Mouse (Mus musculus): ENCODE measurements around the gene Glrx2.

Gene Glrx2

DNA sequence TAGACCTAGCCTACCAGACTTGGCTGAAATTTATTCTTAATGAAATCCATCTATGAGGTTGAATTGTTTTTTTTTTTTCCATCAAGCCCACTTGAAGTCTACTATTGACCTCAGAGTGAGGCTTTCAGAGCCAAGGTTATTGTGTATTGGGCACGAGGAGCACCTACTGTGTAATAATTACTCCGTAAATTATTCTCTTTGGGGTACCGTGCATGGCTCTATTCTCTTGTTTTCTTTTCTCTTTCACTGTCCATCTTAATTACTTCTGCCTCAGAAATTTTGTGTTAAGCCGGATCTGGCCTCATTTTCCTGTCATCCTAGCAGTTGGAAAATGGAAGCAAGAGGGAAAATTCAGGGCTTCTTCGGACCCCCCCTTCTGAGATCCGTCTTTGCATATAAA lies 26.0 kb downstream of the Glrx2 start:
- no peak for DNase-seq (ENCODE audit: extremely low read depth, low read depth)

- no peak for DNase-seq (ENCODE audit: extremely low read depth, low read depth)
These were observed 29.7 kb downstream of the Glrx2 start for GRCm38 (mm10) chr1:143745871-143746270.

- no peak for DNase-seq (ENCODE audit: extremely low read depth, low read depth)
These were observed 46.0 kb downstream of the Glrx2 start for GRCm38 (mm10) chr1:143762159-143762558.

DNA sequence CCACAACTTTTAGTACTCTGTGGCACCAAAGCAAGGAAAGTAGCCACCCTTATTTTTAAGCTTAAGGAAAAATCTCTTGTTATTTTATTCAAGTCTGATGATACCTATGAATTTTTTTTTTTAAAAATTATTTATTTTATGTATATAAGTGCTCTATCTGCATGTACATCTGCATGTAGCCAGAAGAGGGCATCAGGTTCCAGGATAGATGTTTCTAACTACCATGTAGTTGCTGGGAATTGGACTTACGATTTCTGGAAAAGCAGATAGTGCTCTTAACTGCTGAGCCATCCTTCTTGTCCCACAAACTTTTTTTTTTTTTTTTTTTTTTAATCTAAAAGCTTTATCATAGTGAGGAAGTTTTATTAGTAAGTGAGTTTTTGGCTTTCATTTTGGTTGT lies 48.3 kb downstream of the Glrx2 start:
- no peak for DNase-seq (ENCODE audit: extremely low read depth, low read depth)

GRCm38 (mm10) chr1:143765801-143766200 lies 49.7 kb downstream of the Glrx2 start:
- no peak for DNase-seq (ENCODE audit: extremely low read depth, low read depth)

DNA sequence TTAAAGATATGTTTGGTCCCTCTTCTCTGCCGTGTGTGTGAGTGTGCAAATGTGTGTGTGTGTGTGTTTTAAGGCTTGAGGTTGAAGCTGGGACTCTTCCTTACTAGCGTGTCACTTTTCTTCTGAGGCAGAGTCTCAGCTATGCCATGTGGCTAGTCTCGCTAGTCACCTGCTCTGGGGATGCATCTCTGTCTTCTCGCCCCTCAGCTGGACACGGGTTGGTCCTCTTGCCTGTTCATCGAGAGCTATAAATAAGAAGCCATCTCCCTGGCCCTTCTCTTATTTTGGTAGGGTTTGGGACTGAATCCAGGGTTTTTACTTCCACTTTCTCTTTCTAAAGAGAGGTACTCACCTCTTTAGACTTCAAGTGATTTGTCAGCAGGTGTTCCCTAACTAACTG lies 50.1 kb downstream of the Glrx2 start:
- no peak for DNase-seq (ENCODE audit: extremely low read depth, low read depth)

GRCm38 (mm10) chr1:143770444-143771109 lies 54.4 kb downstream of the Glrx2 start:
- DNase-seq (ENCODE audit: extremely low read depth, low read depth): no peak

- no peak for DNase-seq (ENCODE audit: extremely low read depth, low read depth)
These were observed 56.9 kb downstream of the Glrx2 start for GRCm38 (mm10) chr1:143773082-143773481.

GRCm38 (mm10) chr1:143773909-143774308 lies 57.8 kb downstream of the Glrx2 start:
- DNase-seq (ENCODE audit: extremely low read depth, low read depth): no peak

DNA sequence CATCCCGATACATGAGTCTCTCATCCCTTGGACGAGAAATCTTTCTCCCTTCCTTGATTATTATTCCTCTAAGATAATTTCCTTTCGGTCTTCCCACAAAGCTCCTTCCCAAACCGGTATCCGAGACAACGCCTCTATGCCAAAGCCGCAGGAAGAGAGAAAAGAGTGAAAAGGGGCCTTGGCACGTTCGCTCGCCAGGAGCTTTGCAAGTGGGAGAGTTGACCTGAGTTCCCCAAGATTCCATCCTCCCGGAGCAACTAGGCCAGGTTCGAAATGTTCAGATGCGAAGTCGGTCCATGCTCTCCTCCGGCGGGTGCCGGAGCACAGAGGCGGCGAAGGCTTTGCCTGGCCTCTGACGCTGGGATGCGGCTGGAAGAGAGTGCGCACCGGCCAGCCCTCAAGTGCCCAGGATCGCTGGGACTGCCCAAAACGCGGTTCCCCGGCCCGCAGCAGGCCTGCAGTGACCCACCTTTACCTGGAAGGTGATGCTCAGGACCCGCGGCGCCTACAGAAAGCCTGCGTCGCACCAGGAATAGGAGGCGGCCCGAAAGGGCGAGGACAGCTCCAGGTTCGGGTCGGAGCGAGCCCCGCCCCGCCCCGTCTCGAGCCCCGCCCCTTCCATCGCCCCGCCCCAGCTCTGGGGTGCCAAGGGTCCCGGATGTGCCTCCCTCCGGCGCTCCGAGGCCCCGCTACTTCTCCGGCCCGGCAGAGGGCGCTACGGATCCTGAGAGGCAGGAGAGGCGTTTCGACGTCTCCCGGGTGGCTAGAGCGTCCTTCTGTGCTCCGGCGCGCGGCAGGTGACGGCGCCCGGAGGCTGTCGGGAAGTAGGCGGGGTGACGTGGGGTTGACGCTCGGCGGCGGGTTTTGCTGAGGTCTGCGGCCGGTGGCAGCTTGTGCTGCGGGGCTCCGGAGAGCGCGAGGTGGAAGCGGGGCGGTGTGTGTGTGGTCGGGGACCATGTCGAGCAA lies 60.6 kb downstream of the Glrx2 start, which contains the start of the genes Trove2 and Uchl5:
TSS of gene Trove2 (minus strand) at position 623 of the 966 bp plus-strand sequence.
TSS of gene Uchl5 (plus strand) at position 827 of the 966 bp plus-strand sequence.
- DNase-seq (ENCODE audit: extremely low read depth, low read depth): peak; percentile 83

DNA sequence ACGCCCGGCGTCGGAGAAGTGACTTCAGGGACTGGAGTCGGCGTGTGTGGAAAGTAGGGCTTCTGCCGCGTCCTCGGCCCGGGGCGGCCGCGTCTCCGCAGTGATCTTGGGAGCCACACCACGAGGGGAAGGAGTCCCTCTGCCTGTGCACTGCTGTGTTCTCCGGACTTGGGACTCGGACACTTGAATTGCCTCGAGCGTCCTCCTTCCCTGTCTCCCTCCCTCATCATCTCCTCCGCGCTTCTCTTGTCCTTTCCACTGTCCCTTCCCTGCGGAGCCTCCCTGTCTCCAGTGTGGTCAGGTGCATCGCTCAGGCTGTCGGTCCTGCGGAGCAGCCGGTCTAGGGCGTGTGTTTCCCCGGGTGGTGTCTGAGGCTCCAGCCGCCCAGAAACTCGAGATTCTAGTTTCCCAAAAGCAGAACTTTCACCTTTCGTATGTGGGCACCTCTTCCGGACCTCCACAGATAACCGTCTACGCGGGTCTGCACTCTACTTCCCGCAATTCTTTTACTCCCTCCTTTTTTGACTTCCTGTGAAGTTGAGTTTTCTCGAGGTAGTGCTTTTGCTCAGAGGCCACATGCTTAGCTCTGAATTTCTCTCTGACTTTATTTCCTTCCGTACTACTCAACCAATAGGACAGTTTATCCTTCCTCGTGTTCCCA lies 61.5 kb downstream of the Glrx2 start:
- peak; percentile 62 for DNase-seq (ENCODE audit: extremely low read depth, low read depth)

GRCm38 (mm10) chr1:143788584-143789227 lies 72.6 kb downstream of the Glrx2 start:
- DNase-seq (ENCODE audit: extremely low read depth, low read depth): no peak
